Mouse (Mus musculus) lung, postnatal 0 days (tissue): ENCODE data around the gene Smtn. TPM values are rescaled to one million over a fixed set of nuclear protein-coding genes. Genes with fewer than 3 reads are reported as not detected.
A peak's percentile ranks its signal among the peaks of the same experiment; 100 is the strongest.

ENCODE experiments used
- ATAC-seq: fragments of 200-750 bp; cut with Nextera tagmentation; 2 replicates; pipeline ENCODE4 v1.8.0; 2017; ENCODE audit warnings: moderate library complexity
- DNase-seq: peaks from one replicate; pipeline ENCODE4 v3.0.0-alpha.2; 2016; ENCODE audit warnings: low spot score
- H3K27ac ChIP-seq: fragments of 300-500 bp; sonication (generic); 2 replicates; pipeline ENCODE4 v1.5.1; 2014; ENCODE audit warnings: antibody characterized with exemption, mild to moderate bottlenecking, low read length, mixed read lengths
- H3K27me3 ChIP-seq: fragments of 300-500 bp; sonication (generic); replicated peaks from 2 replicates; pipeline ENCODE4 v1.6.1; 2014; ENCODE audit warnings: low read length, mixed read lengths; ENCODE audit not compliant: insufficient read depth
- H3K36me3 ChIP-seq: fragments of 300-500 bp; sonication (generic); 2 replicates; pipeline ENCODE4 v1.6.1; 2014; ENCODE audit warnings: low read length, mixed read lengths; ENCODE audit not compliant: insufficient read depth
- H3K4me1 ChIP-seq: fragments of 300-500 bp; sonication (generic); 2 replicates; pipeline ENCODE4 v1.6.1; 2014; ENCODE audit warnings: antibody characterized with exemption, low read depth, low read length, mixed read lengths; ENCODE audit not compliant: insufficient read depth
- H3K4me2 ChIP-seq: fragments of 300-500 bp; sonication (generic); replicated peaks from 2 replicates; pipeline ENCODE4 v1.6.1; 2014; ENCODE audit warnings: low read depth, mild to moderate bottlenecking, low read length, moderate library complexity, mixed read lengths
- H3K4me3 ChIP-seq: fragments of 300-500 bp; sonication (generic); 2 replicates; pipeline ENCODE4 v1.5.1; 2014; ENCODE audit warnings: low read depth, low read length
- H3K9ac ChIP-seq: fragments of 300-500 bp; sonication (generic); replicated peaks from 2 replicates; pipeline ENCODE4 v1.6.1; 2014; ENCODE audit warnings: low read depth, mild to moderate bottlenecking
- H3K9me3 ChIP-seq: fragments of 300-500 bp; sonication (generic); 2 replicates; pipeline ENCODE4 v1.6.1; 2016; ENCODE audit warnings: low read length, mixed read lengths
- CTCF ChIP-seq: IDR thresholded peaks from 2 replicates; pipeline ENCODE4 v1.5.1; 2016; ENCODE audit warnings: antibody characterized with exemption, mild to moderate bottlenecking
- EP300 ChIP-seq: IDR thresholded peaks from 2 replicates; pipeline ENCODE4 v1.6.1; 2016; ENCODE audit warnings: antibody characterized with exemption, mild to moderate bottlenecking, control low read depth
- WGBS: fragments of 180-500 bp; shearing (Covaris S2); extraction: QIAGEN DNeasy Blood & Tissue Kit; methylation state at CpG from one replicate; pipeline ENCODE4 v1.1.7; 2014; 5-methylcytosine and 5-hydroxymethylcytosine counted together
- polyA plus RNA-seq: library from polyadenylated mRNA; unstranded; fragments of >200 nt; fragmentation: Nextera tagmentation; extraction: Ambion mirVana; gene quantifications from 2 replicates; pipeline ENCODE4 v1.2.1, GENCODE M21; 2015

Gene Smtn
- polyA plus RNA-seq, 1 experiment from 2014 or later = 47.6 TPM

DNA sequence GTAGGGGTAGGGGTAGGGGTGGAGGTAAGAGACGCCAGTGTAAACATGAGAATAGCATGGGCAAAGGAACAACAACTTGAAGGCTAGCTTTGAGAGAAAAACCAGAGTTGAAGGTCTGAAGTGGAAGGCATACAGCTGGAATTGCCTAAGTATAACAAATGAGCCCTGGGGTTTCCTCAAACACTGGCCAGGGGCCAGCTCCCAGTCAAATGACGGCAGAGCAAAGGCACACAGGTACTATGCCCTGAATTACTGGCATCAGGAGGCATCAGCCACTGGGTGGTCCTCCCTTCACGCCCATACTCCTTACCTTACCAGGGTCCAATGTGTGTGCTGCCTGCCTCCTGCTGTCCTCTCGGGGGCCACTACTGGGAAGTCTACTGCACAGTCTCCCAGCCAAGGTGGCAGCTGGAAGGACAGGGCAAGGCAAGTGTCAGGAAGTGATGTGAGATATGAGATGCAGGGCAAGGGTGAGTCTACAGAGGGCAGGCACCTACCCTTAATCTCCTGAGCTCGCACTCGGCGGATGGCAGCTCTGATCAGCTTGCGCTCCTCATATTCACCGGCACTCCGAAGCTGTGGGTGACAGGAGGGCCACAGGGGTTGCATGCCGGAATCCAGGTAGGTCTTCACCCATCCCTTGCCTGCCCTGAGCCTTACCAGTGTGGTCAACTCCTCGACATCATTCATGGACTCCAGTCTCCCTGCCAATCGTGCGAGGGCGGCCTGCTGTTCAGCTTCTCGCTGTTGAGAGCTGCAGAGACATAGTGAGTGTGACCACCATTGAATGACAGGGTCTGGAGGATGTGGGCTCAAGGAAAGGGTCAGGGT is 8.1 kb downstream of the Smtn start:
- Histone ChIP-seq H3K4me2 (no peak overlapping the region), H3K27ac (no peak overlapping the region), H3K27me3 (no peaks in the 10 kb centered on the region), H3K9ac (no peak overlapping the region), H3K9me3 (no peaks in the 10 kb centered on the region), H3K36me3 (peaks cover 28% of the 10 kb centered on the region), H3K4me3 (no peak overlapping the region), H3K4me1 (peaks cover 20% of the 10 kb centered on the region; the same call in 1 of the 2 replicates)
- TF ChIP-seq EP300 (no peak), CTCF (no peak)
- ATAC-seq = no peak
- WGBS = 84% methylated on average over 16 of the region's 16 CpGs
- DNase-seq = no peak

DNA sequence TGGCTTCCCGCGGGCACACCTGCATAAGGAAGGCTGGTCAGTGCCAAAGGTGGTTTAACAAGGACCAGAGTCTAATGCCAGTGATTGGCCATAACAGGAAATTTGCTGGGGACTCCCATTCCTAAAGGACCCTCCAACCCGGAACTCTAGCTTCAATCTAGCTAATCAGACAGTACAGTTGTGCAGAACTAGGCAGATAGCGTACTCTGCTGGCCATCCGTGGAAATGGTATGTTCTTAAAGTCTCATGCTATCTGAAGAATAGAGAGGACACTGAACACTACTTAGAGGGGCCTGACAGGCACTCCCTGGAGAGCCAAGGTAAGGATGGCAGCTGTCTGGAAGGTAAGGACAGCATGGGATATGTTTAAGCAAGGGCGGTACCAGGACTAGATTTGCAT is 8.8 kb downstream of the Smtn start:
- Histone ChIP-seq H3K9ac (no peak overlapping the region), H3K27ac (no peak overlapping the region), H3K4me1 (peaks cover 13% of the 10 kb centered on the region; the same call in 1 of the 2 replicates), H3K4me3 (no peak overlapping the region), H3K36me3 (peaks cover 34% of the 10 kb centered on the region), H3K4me2 (no peak overlapping the region), H3K9me3 (no peaks in the 10 kb centered on the region), H3K27me3 (no peaks in the 10 kb centered on the region)
- no peak for DNase-seq
- WGBS = 75% methylated on average over 6 of the region's 6 CpGs
- TF ChIP-seq CTCF = peak; percentile 56
- TF ChIP-seq EP300 = no peak
- no peak for ATAC-seq

DNA sequence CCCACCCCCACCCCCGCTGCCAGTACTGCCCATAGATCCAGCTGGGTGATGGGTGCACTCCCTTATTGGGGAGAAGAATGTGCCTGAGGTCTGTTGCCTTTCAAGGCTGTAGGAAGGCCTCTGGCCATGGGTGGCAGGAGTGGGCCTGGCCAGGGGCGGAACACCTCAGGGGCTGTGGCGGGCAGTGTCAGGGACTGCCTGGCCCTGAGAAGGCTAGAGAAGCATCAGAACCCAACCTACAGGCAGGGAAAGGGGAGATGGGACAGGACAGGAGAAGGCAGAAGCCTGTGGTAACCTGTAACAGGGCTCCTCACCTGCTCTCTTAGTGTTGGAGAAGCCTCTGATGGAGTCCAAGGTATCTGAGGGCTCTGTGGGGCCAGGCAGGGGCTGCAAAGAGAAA is 9.7 kb downstream of the Smtn start:
- ATAC-seq = no peak
- Histone ChIP-seq H3K9me3 (no peaks in the 10 kb centered on the region), H3K27ac (no peak overlapping the region), H3K36me3 (peaks cover 40% of the 10 kb centered on the region), H3K9ac (no peak overlapping the region), H3K4me2 (no peak overlapping the region), H3K4me3 (no peak overlapping the region), H3K4me1 (peaks cover 6% of the 10 kb centered on the region; the same call in 1 of the 2 replicates), H3K27me3 (no peaks in the 10 kb centered on the region)
- WGBS = 100% methylated on average over 3 of the region's 3 CpGs
- DNase-seq = no peak
- TF ChIP-seq EP300 = no peak
- no peak for TF ChIP-seq CTCF

DNA sequence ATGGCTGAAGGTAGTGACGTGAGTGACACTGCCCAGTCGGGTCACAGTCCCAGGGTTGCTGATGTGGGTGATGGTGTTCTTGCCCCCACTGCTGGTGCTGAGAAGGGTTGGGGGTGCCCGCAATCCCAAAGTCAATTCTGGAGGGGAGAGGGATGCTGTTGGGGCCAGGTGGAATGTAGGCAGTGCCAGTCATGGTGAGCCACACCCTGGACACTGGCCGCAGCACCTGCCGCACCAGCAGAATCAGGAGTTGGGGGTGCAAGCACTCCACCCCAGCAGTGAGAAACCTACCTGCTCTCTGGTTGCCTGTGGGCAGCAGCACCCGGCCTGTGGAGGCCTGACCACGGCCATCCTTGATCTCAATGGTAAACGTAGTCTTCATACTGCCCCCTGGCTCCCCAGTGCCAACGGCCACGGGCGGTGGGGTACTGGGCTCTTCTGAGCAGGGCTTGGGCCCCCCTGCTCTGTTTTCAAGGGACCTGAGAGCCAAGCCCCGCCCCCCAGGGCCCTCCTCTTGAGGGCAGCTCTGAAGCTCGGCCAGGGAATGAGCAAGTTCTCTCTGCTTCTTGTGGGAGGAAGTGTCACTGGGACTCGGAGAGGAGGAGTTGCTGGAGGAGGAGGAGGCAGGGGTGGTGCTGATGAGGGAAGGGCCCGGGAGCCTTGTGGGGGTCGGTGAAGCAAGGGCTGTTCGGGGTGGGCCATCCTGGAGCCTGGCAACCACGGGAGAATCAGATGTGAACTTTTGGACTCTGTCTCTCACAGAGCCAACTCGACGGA is 10.7 kb downstream of the Smtn start:
- no peak for TF ChIP-seq EP300
- no peak for TF ChIP-seq CTCF
- no peaks in the 10 kb centered on the region for H3K27me3 ChIP-seq
- no peak overlapping the region for H3K4me2 ChIP-seq
- H3K36me3 ChIP-seq = peaks cover 46% of the 10 kb centered on the region
- ATAC-seq (no peak), DNase-seq (no peak)
- H3K9ac ChIP-seq = no peak overlapping the region
- WGBS = 69% methylated on average over 20 of the region's 20 CpGs
- H3K4me3 ChIP-seq = no peak overlapping the region
- no peaks in the 10 kb centered on the region for H3K9me3 ChIP-seq
- H3K27ac ChIP-seq = no peak overlapping the region
- no peaks in the 10 kb centered on the region for H3K4me1 ChIP-seq

DNA sequence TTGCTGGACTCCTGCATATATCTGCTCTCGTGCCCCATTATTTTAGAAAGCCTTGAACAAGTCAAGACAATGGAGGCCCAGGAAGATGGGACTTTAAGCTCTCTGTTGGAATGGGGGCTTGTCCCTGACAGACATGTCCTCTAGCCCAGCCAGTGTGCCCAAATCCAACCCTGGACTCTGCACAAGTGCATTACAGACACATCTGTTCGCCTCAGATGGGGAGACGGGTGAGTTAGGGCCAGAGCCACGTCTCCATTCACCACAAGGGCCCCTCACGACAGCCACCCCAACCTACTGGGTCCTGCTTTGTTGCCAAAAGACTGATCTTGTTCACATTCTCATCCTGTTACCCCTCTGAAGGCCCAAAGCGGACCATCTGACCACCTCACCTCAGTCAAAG is 12.2 kb downstream of the Smtn start:
- Histone ChIP-seq H3K27me3 (no peaks in the 10 kb centered on the region), H3K27ac (no peak overlapping the region), H3K4me1 (no peaks in the 10 kb centered on the region), H3K9ac (no peak overlapping the region), H3K36me3 (peaks cover 46% of the 10 kb centered on the region), H3K9me3 (no peaks in the 10 kb centered on the region), H3K4me2 (no peak overlapping the region), H3K4me3 (no peak overlapping the region)
- no peak for DNase-seq
- 94% methylated on average over 6 of the region's 6 CpGs for WGBS
- ATAC-seq = no peak
- TF ChIP-seq EP300 (no peak), CTCF (no peak)

DNA sequence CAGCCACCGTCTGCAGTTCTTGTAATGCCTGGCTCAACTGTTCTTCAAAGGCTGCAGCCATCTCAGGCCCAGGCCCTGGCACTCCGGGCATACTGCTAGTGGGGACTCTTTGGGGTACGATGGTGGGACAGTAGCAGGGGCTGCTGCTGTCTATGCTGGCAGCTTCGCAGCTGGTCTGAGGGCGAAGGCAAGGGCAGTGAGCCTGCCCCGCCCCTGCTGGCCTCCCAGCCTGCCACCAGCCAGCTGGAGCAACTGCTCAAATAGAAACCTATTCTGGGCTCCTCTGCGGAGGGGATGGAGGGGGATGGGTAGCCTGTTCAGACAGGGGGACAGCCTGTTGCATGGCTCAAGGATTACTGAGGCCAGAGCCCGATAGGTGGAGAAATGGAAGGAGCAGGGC is 12.6 kb downstream of the Smtn start:
- WGBS = 90% methylated on average over 8 of the region's 8 CpGs
- no peak overlapping the region for H3K4me3 ChIP-seq
- H3K9me3 ChIP-seq = no peaks in the 10 kb centered on the region
- H3K4me2 ChIP-seq = no peak overlapping the region
- no peak overlapping the region for H3K27ac ChIP-seq
- no peak overlapping the region for H3K9ac ChIP-seq
- no peak for DNase-seq
- no peaks in the 10 kb centered on the region for H3K27me3 ChIP-seq
- H3K4me1 ChIP-seq = no peaks in the 10 kb centered on the region
- no peak for ATAC-seq
- no peak for TF ChIP-seq EP300
- H3K36me3 ChIP-seq = peaks cover 49% of the 10 kb centered on the region
